Mouse (Mus musculus) liver, adult 2 months (tissue): ENCODE measurements around the gene Zfp36.
"Not testable (repeated sequence)": the region's sequence is repeated elsewhere in the genome, so short reads cannot be mapped to it uniquely, and the experiment has no call there.

Source experiments
- CTCF ChIP-seq: fragments of 200-500 bp; IDR thresholded peaks from 2 replicates; pipeline ENCODE4 v1.5.1; 2011; ENCODE audit warnings: low read depth, low read length, control low read depth
- POLR2A ChIP-seq: fragments of 200-500 bp; IDR thresholded peaks from 2 replicates; pipeline ENCODE4 v1.6.1; 2011; ENCODE audit warnings: low read length, control low read depth; ENCODE audit not compliant: insufficient read depth; ENCODE audit errors: extremely low read depth

DNA sequence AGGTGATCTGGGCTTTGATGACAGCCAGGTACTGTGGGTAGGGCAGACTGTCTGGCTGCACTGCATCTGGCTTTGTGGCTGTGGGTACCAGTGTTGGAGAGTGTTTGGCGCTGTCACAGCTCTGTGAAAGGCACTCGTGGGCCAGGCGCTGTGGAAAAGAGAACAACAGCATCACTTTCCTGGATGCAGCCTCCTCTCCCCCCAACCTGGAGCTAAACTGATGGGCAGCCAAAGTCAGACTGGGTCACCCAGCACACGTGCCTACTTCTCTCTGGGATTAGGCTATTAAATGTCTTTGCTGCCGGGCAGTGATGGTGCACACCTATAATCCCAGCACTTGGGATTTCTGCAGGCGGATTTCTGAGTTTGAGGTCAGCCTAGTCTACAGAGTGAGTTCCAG is 6.8 kb upstream of the Zfp36 start:
- TF ChIP-seq POLR2A, CTCF: not testable (repeated sequence)
